Mouse (Mus musculus): ENCODE data around the gene Batf2.
"Not testable (repeated sequence)": the region's sequence is repeated elsewhere in the genome, so short reads cannot be mapped to it uniquely, and the experiment has no call there.

Gene Batf2

GRCm38 (mm10) chr19:6132171-6132827, 8.5 kb upstream of the Batf2 start:
- DNase-seq (ENCODE audit: low spot score in 2 of 2): no peak

- not testable (repeated sequence) for DNase-seq (ENCODE audit: low spot score in 2 of 2)
Observed at GRCm38 (mm10) chr19:6133197-6133596, 7.6 kb upstream of the Batf2 start.

- DNase-seq (ENCODE audit: low spot score in 2 of 2): no peak
Observed at GRCm38 (mm10) chr19:6136397-6136796, 4.4 kb upstream of the Batf2 start.

DNA sequence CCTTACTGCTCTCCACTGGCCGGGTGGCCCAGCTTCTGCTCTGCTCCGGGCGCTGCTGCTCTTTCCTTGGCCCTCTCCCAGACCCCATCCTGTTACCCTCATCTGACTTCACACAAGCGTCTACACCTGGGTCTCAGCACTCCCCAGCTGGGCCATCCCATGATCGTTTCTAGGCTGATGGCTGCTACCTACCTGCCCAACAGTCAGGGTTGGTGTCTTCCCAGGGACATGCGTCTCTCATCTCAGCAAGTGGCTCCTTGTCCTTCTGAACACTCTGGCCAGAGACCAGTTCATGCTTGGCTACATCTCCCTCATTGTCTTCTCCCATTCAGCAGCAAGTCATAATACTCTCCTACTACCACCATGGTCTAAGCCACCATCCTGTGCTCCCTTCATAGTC, 1.1 kb upstream of the Batf2 start:
- DNase-seq (ENCODE audit: low spot score in 2 of 2): no peak

GRCm38 (mm10) chr19:6140374-6140677, 457 bp upstream of the Batf2 start:
- no peak for DNase-seq (ENCODE audit: low spot score in 2 of 2)

DNA sequence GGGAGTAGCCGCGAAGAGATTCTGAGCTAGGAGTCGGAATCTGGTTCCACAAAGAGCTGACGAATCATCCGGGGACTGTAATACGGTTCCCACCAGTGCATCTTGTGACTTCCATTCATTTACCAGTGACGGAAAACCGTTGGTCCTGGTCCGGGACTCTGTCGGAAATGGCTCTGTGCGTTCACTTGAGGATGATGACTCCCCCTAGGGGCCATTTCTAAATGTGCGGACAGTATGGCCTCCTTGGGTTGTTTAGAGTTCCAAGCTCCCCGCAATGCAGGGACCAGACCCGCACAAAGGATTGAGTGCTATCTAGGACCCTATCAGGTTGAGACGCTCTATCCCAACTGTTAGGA, 589 bp downstream of the Batf2 start, which contains the start of gene Arl2:
Arl2 (minus strand) TSS at position 155 of the 356 bp plus-strand sequence.
- peak; percentile 60 to 77 for DNase-seq (ENCODE audit: low spot score in 2 of 2)

DNA sequence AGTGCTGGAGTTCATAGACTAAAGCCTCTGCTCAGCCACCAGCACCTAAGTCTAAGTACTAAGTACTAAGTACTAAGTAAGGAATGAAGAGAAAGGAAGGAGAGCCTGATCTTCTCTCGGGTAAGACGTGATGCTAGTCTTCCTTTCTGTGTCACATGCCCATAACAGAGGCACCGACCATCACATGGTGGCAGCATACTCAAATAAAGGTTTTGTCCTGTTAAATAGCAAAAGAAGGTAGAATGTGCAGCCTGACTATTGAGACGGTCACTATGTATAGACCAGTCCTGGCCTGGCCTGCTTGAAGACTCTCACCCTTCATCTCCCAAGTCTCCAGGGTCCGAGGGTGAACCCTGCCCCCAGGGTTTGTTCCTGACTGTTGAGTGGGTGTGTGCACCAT, 4.1 kb downstream of the Batf2 start:
- no peak for DNase-seq (ENCODE audit: low spot score in 2 of 2)

DNA sequence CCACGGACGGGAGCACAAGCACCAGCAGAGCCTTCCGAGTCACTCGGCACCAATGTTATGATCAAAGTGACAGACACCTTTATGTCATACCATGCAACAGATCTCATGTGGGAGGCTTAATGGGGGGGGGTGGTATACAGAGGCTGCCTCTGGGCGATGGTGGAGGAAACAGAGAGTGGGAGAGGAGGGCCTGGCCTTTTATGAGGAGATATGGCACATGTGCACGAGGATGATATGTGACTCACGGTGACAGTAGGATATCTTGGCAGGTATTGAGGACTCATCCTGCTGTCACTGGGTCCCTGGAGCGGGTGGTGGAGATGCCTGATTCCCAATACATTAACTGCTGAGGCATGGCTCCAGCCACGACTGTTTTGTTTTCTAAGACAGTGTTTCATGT, 14.4 kb downstream of the Batf2 start:
- DNase-seq (ENCODE audit: low spot score in 2 of 2): no peak

- no peak for DNase-seq (ENCODE audit: low spot score in 2 of 2)
Observed at GRCm38 (mm10) chr19:6156372-6156771, 15.6 kb downstream of the Batf2 start.

DNA sequence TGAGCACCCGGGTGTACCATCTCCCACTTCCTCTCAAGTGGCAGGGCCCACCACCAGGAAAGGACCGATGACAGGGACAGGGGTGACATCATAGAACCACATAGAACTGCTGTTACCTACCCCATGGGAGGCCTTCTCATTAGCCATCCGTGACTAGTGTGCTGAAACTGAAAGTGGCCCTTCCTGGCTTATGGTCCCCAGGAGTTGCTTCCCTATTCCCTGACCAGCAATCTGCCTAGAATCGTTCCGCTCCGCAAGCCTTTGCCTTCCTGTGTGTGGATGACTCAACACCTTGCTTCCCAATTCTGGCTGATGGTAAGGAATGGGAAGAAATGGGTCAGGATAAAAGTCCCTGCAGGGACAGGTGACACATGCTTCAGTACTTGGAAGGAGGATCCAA, 16.4 kb downstream of the Batf2 start:
- DNase-seq (ENCODE audit: low spot score in 2 of 2): no peak

DNA sequence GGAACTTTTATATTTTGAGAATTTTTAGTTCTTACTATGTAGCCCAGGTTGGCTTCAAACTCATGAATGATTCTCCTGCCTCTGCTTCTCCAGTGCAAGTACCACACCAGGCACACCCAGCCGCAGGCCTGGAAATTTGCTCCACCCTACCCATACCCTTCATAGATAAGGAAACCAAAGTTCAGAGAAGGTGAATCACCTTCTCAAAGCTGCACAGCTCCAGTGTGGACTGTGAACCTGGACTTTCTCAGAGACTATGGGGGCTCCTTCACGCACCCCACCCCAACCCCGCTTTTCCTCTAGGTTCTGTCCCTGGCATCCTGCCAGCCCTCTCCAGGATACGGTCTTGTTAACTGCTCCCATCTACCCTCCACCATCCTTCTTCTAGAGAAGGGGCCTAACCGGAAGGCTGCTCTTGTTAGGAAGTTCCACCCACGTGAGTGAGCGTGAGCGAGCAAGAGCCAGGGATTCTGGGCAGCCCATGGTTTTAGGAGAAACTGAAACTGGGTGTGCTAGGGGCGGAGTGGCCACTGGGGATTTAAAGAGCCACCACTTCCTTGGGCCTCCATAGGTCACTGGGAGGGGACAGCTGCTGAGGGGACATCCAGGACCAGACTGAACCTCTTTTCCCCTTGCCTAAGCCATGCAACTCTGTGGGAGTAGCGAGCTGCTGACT, 23.2 kb downstream of the Batf2 start:
- DNase-seq (ENCODE audit: low spot score in 2 of 2): peak; percentile 65 to 78

GRCm38 (mm10) chr19:6166750-6167149, 26.0 kb downstream of the Batf2 start:
- DNase-seq (ENCODE audit: low spot score in 2 of 2): no peak

DNA sequence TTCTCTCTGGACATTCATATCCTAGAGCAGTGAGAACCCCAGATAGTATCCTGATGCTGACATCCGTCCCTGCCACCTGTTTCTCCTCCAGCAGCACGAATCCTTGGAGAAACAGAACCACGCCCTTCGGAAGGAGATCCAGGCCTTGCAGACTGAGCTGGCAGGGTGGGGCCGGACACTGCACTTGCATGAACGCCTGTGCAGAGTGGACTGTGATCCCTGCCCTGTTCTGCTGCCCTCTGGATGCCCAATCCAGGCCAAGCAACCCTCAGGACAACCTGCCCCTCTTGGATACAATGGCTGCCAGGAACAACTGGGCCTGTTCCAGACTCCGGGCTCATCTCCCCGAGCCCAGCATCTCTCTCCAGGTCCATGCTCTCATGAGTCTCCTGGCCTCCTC, 30.4 kb downstream of the Batf2 start:
- no peak for DNase-seq (ENCODE audit: low spot score in 2 of 2)

DNA sequence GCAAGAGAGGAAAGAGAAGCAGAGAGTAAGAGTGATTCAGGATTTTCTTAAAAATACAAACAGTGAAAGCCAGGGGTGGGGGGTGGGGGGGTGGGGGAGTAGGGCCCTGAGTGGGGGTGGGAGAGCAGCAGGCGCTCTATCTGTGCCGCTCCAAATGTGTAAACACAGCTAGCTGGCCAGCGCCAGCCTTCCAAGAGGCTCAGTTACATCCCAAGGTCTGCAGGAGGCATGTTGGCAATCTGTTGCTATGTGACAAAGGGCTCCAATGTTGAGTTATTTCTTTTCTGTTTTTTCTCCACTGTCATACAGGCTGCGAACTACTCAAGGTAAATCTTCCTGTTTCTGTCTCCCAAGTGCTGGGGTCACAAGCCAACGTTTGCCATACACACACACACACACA, 34.0 kb downstream of the Batf2 start:
- no peak for DNase-seq (ENCODE audit: low spot score in 2 of 2)

DNA sequence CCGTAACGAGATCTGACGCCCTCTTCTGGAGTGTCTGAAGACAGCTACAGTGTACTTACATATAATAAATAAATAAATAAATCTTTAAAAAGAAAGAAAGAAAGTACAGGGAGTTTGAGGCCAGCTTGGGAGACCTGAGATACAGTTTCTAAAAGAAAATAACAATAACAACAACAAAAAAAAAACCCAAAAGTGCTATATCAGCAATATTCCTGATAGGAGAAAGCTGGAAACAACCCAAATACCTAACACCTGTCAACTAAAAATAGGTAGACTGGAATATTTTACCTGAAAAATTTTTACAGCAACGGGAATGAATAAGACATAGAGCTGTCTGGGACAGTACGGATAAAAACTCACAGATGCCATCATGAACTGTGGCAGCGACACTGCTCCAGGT, 38.0 kb downstream of the Batf2 start:
- no peak for DNase-seq (ENCODE audit: low spot score in 2 of 2)

DNA sequence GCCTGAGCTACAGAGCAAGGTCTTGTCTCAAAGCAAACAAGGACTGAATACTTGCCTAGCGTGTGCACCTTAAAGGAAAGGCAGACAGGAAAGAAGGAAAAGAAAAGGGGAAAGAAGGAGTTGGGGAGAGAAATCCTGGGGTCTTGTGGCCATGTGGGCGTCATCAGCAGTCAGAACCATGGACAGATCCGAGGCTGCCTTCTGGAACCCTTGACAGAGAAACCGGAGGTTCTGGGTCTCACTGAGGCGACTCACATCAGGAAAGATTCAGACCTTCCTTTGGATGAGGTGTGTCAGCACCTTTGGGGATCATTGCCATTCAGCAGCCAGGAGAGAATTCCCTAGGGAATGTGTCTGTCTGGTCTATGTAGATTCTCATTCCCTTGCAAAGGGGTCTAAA, 40.8 kb downstream of the Batf2 start:
- no peak for DNase-seq (ENCODE audit: low spot score in 2 of 2)

DNA sequence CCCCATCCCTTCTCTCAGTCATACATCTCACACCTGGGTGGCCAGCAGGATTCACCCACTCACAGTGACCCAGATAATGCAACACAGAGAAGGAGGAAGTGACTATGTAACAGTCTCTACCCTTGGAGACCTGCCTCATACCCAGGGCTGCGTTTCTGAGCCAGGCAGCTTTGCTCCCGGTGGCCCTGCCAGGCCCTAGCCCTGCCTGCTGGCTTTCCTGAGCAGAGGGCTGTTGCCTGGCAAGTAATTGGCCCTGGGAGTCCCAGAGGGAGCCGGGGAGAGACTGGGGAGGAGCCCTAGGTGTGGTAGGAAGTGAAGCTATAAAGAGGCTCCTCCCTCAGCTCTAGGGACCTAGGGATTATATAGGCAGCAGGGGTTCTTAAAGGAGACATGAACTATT, 41.8 kb downstream of the Batf2 start:
- DNase-seq (ENCODE audit: low spot score in 2 of 2): no peak

GRCm38 (mm10) chr19:6184131-6184530, 43.3 kb downstream of the Batf2 start, which contains the start of gene Majin:
Gene Majin (plus strand): TSS chr19:6184388.
- no peak for DNase-seq (ENCODE audit: low spot score in 2 of 2)

DNA sequence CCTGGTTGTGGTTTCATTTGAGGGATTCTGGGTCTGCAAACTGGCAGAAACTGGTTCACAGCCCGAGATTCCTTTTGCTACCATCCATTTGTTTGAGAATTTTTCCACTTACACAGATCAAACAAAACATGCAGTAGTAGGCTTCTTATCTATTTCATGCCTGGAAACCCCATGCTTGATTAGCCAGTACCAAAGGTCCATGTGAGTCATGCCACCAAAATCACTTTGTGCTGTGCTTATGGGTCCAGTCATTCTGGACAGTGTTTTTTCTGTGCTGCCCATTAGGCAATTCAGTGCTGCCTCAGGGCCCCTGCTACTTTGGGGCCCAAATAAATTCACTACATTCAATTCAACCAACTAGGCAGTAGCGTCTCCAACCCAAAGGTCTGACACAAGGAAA, 63.5 kb downstream of the Batf2 start:
- no peak for DNase-seq (ENCODE audit: low spot score in 2 of 2)

GRCm38 (mm10) chr19:6206716-6207115, 65.9 kb downstream of the Batf2 start:
- no peak for DNase-seq (ENCODE audit: low spot score in 2 of 2)

DNA sequence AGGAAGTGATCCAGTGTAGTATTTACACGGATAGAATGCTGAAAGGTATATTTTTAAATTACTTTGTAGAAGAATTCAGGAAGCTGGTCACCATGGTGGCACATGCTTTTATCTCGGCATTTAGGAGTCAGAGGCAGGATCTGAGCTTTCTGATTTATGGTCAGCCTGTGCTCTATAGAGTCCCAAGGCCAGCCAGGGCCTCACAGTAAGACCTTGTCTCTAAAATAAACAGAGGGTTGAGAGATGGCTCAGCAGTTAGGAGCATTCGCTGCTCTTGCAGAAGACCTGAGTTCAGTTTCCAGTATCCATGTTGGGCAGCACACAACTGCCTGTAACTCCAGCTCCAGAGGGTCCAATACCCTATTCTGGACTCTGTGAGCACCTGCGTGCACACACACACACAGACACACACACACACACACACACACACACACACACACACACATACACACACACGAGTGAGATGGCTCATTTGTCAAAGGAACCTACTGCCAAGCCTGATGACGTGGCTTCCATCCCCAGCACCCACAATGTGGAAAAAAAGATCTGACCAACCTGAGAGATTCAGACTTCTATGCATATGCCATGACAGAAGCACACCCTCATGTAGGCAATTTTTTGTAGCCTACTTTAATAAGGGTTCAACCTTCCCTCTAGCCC, 75.4 kb downstream of the Batf2 start:
- DNase-seq (ENCODE audit: low spot score in 2 of 2): no peak

GRCm38 (mm10) chr19:6218606-6219005, 77.8 kb downstream of the Batf2 start:
- no peak for DNase-seq (ENCODE audit: low spot score in 2 of 2)
